Mouse (Mus musculus) olfactory bulb, adult 2 months (tissue): Measurements from ENCODE around the gene Akp3. TPM values are rescaled to one million over a fixed set of nuclear protein-coding genes. Genes with fewer than 3 reads are reported as not detected.

Source experiments
- H3K27ac ChIP-seq: fragments of 200-500 bp; 2 replicates; pipeline ENCODE4 v1.5.1; 2012; ENCODE audit warnings: low read depth, low read length; ENCODE audit not compliant: insufficient read depth
- H3K4me1 ChIP-seq: fragments of 200-500 bp; 2 replicates; pipeline ENCODE4 v1.6.1; 2012; ENCODE audit warnings: low read length; ENCODE audit not compliant: control insufficient read depth, insufficient read depth
- H3K4me3 ChIP-seq: fragments of 200-500 bp; 2 replicates; pipeline ENCODE4 v1.5.1; 2012; ENCODE audit warnings: mild to moderate bottlenecking, low read depth, low read length, moderate library complexity; ENCODE audit not compliant: insufficient read depth
- CTCF ChIP-seq: fragments of 200-500 bp; IDR thresholded peaks from 2 replicates; pipeline ENCODE4 v1.5.1; 2012; ENCODE audit warnings: low read depth, mild to moderate bottlenecking, low read length, moderate library complexity; ENCODE audit not compliant: insufficient read depth
- POLR2A ChIP-seq: fragments of 200-500 bp; IDR thresholded peaks from 2 replicates; pipeline ENCODE4 v1.6.1; 2012; ENCODE audit warnings: mild to moderate bottlenecking, low read depth, low read length, moderate library complexity; ENCODE audit not compliant: insufficient read depth
- WGBS: fragments of 180-500 bp; shearing (Covaris S2); methylation state at CpG from one replicate; pipeline ENCODE4 v1.1.7; 2018; 5-methylcytosine and 5-hydroxymethylcytosine counted together
- polyA plus RNA-seq: library from polyadenylated mRNA; stranded (reverse); fragments of >200 nt; gene quantifications from 2 replicates; pipeline ENCODE4 v1.2.4, GENCODE M21; 2012; ENCODE audit warnings: low replicate concordance; ENCODE audit not compliant: missing spikeins, insufficient read depth, insufficient read length

The Akp3 gene
- polyA plus RNA-seq, 1 experiment: not detected

GRCm38 (mm10) chr1:87149422-87149821, 24.6 kb downstream of the Akp3 start:
- Histone ChIP-seq H3K4me3 (no peak overlapping the region), H3K4me1 (peaks cover 12% of the 10 kb centered on the region), H3K27ac (no peak overlapping the region)
- TF ChIP-seq CTCF (no peak), POLR2A (no peak)
- WGBS: 48% methylated on average over 13 of the region's 13 CpGs

- H3K27ac ChIP-seq: no peak overlapping the region
- 90% methylated on average over 6 of the region's 6 CpGs for WGBS
- H3K4me1 ChIP-seq: peaks cover 27% of the 10 kb centered on the region
- TF ChIP-seq POLR2A (no peak), CTCF (no peak)
- H3K4me3 ChIP-seq: no peak overlapping the region
Measured at GRCm38 (mm10) chr1:87151286-87151685, 26.5 kb downstream of the Akp3 start.

- no peak for TF ChIP-seq POLR2A
- no peak for TF ChIP-seq CTCF
- Histone ChIP-seq H3K4me1 (peaks cover 27% of the 10 kb centered on the region), H3K4me3 (peak overlapping the region; percentile 28), H3K27ac (no peak overlapping the region)
- WGBS: under 1% methylated on average over 72 of the region's 72 CpGs
Measured at GRCm38 (mm10) chr1:87153776-87154500, 29.2 kb downstream of the Akp3 start.

- WGBS: 3% methylated on average over 58 of the region's 58 CpGs
- TF ChIP-seq POLR2A (no peak), CTCF (no peak)
- H3K4me3 ChIP-seq: 0 out of 2 replicates have a peak overlapping the region, but pooled peaks have one; percentile 28
- H3K27ac ChIP-seq: no peak overlapping the region
- peaks cover 27% of the 10 kb centered on the region for H3K4me1 ChIP-seq
Measured at GRCm38 (mm10) chr1:87154501-87155120, 29.8 kb downstream of the Akp3 start.

- Histone ChIP-seq H3K27ac (no peak overlapping the region), H3K4me1 (peaks cover 27% of the 10 kb centered on the region), H3K4me3 (peak overlapping the region; percentile 43)
- under 1% methylated on average over 53 of the region's 56 CpGs for WGBS
- no peak for TF ChIP-seq CTCF
- no peak for TF ChIP-seq POLR2A
Measured at GRCm38 (mm10) chr1:87155531-87156198, 30.9 kb downstream of the Akp3 start.

GRCm38 (mm10) chr1:87156199-87156587, 31.4 kb downstream of the Akp3 start, which contains the start of gene Ecel1:
TSS of gene Ecel1 (minus strand) at chr1:87156521.
- peaks cover 27% of the 10 kb centered on the region for H3K4me1 ChIP-seq
- TF ChIP-seq CTCF: no peak
- no peak for TF ChIP-seq POLR2A
- H3K27ac ChIP-seq: no peak within 1 kb of the TSS
- H3K4me3 ChIP-seq: peak within 1 kb of the TSS; percentile 43
- WGBS: 12% methylated on average over 12 of the region's 12 CpGs

- peaks cover 18% of the 10 kb centered on the region for H3K4me1 ChIP-seq
- no peak overlapping the region for H3K4me3 ChIP-seq
- no peak overlapping the region for H3K27ac ChIP-seq
- WGBS: 58% methylated on average over 3 of the region's 3 CpGs
- TF ChIP-seq POLR2A (no peak), CTCF (no peak)
Measured at GRCm38 (mm10) chr1:87159396-87159795, 34.6 kb downstream of the Akp3 start.

GRCm38 (mm10) chr1:87164164-87164795, 39.5 kb downstream of the Akp3 start:
- 32% methylated on average over 11 of the region's 11 CpGs for WGBS
- Histone ChIP-seq H3K4me3 (no peak overlapping the region), H3K4me1 (peaks cover 10% of the 10 kb centered on the region), H3K27ac (no peak overlapping the region)
- TF ChIP-seq POLR2A: no peak
- TF ChIP-seq CTCF: no peak

- no peak overlapping the region for H3K4me3 ChIP-seq
- H3K4me1 ChIP-seq: peaks cover 10% of the 10 kb centered on the region
- TF ChIP-seq CTCF: no peak
- no peak for TF ChIP-seq POLR2A
- no peak overlapping the region for H3K27ac ChIP-seq
- WGBS: 19% methylated on average over 9 of the region's 9 CpGs
Measured at GRCm38 (mm10) chr1:87164796-87165184, 40.0 kb downstream of the Akp3 start.
